Mouse (Mus musculus) cerebellum, postnatal 14 days (tissue): ENCODE measurements around the gene Tlr9.

Source experiments
- DNase-seq, 2 experiments: peaks; one replicate each; pipeline ENCODE4 v3.0.0; 2021; ENCODE audit warnings: mixed read lengths in 2 of 2

Tlr9 gene

DNA sequence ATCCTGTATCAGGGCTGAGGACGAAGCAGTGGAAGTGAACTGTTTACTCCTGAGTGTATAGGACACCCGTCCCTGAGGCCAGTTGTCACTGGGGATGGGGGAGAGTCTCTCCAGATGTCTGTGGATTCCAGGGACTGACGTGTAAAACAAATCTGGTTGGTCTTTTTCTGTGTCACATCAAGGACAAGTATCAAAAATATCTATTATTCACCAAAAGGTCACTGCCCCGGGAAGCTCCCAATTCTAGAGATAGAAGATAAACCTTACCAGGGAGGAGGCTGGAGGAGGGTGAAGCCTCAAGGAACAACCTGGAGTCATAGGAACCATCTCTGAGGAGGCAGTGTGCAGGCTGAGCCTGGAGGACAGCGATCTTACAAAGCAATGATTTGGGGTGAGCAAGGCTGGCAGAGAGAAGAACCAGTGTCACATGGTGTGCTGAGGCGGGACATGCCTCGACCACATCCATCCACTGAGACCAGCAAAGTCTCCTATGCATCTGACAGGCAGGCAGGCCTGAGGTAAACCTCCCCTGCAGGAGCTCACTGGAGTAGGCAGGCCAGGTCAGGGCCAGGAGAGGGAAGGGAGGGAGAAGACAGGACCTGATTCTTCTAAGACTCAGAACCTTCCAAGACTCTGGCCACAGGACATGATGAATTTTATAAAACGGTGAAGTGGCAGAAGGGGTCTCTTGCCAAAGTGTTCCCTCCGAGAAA, 46.8 kb downstream of the Tlr9 start:
- DNase-seq, result no peak

GRCm38 (mm10) chr9:106269879-106270278, 47.5 kb downstream of the Tlr9 start:
- DNase-seq, result peak in 1 of 2 experiments; percentile 30

GRCm38 (mm10) chr9:106270656-106271055, 48.3 kb downstream of the Tlr9 start:
- no peak for DNase-seq

DNA sequence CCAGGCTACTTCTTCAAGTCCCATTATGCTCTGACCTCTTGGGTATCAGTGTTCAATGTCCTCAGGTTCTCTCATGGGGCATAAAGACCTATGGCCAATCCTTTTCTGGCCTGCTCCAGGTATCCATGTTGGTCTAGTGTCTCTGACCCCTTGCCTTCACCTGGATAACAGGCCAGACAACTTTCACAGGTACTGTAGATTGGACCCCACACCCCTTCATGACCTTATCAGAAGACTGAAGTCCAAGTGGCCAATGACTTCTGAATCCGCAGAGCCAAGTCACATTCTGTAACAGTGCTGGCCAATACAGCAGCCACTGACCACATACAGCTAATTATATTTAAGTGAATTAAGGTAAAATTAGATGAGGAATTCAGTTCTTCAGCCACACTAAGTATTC, 49.9 kb downstream of the Tlr9 start:
- no peak for DNase-seq

- no peak for DNase-seq
These were observed 50.9 kb downstream of the Tlr9 start for GRCm38 (mm10) chr9:106273276-106273675.

GRCm38 (mm10) chr9:106273791-106274190, 51.4 kb downstream of the Tlr9 start:
- DNase-seq, result no peak

DNA sequence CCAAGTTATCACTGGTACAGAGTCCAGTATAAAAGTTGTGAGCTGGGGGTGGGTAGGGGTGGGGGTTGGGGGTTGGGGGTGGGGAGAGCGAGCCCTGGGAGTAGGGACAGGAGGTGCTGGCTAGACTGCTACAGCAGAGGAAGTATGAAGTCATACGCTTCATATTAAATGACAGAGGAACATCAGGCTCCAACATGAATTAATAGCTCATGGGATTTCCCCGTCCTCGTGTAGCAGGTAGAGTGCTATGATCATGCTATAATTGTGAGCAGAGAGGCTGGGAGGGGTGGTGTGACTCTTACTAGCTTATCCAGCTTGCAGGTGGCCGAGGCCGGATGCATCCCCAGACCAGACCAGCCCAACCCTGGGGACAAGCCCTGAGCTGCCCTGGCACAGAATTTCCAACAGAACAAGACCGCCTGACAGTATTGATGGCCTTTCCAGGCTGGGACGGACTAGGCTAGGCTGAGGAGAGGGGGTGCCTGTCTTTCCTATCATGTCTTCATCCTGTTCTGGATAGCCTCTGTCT, 52.3 kb downstream of the Tlr9 start:
- no peak for DNase-seq

DNA sequence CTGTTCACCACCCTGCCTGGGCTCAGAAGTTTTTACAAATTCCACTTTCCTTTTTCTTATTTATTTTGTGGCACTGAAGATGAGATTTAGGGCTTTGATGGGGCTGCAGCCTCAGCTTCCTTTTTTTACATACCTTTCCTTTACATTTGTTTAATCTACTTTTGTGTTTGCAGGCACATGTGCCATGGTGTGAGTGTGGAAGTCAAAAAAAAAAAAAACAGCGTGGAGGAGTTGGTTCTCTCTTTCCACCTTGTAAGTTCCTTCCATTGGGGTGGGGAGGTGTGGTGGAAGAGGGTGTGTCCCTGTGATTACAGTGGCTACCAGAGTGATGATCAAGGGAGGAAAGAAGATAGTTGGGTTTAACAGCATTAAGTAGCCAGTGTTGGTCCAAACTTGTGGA, 53.4 kb downstream of the Tlr9 start:
- no peak for DNase-seq
